Mouse (Mus musculus) left cerebral cortex, adult 11 months (tissue): Measurements from ENCODE around the gene Prickle3.
A peak's percentile ranks its signal among the peaks of the same experiment; 100 is the strongest.
"Not testable (repeated sequence)": the region's sequence is repeated elsewhere in the genome, so short reads cannot be mapped to it uniquely, and the experiment has no call there.

ENCODE experiments used
- DNase-seq: peaks from one replicate; pipeline ENCODE4 v3.0.0; 2022; ENCODE audit warnings: low spot score

The Prickle3 gene

GRCm38 (mm10) chrX:7672739-7673138 is 15.7 kb downstream of the Prickle3 start:
- DNase-seq: no peak

- no peak for DNase-seq
Observed at GRCm38 (mm10) chrX:7673578-7674281, 16.7 kb downstream of the Prickle3 start.

GRCm38 (mm10) chrX:7674284-7675000 is 17.4 kb downstream of the Prickle3 start:
- no peak for DNase-seq

GRCm38 (mm10) chrX:7675001-7675380 is 17.9 kb downstream of the Prickle3 start:
- DNase-seq: no peak

GRCm38 (mm10) chrX:7678986-7679385 is 21.9 kb downstream of the Prickle3 start:
- no peak for DNase-seq

GRCm38 (mm10) chrX:7679405-7680056 is 22.5 kb downstream of the Prickle3 start:
- DNase-seq: peak; percentile 76

GRCm38 (mm10) chrX:7680057-7680412 is 23.0 kb downstream of the Prickle3 start:
- no peak for DNase-seq

- DNase-seq: no peak
Observed at GRCm38 (mm10) chrX:7680864-7681263, 23.8 kb downstream of the Prickle3 start, which contains the start of gene Magix. Gene Magix, minus strand, starts transcription at chrX:7681251.

GRCm38 (mm10) chrX:7688321-7688720 is 31.3 kb downstream of the Prickle3 start:
- DNase-seq: no peak

- no peak for DNase-seq
Observed at GRCm38 (mm10) chrX:7690486-7690885, 33.4 kb downstream of the Prickle3 start.

- no peak for DNase-seq
Observed at GRCm38 (mm10) chrX:7692862-7693261, 35.8 kb downstream of the Prickle3 start.

- no peak for DNase-seq
Observed at GRCm38 (mm10) chrX:7696520-7696919, 39.5 kb downstream of the Prickle3 start.

GRCm38 (mm10) chrX:7696954-7697381 is 39.9 kb downstream of the Prickle3 start, which contains the start of gene Gpkow:
Gene Gpkow, plus strand, starts transcription at chrX:7697131.
- DNase-seq: peak; percentile 79

GRCm38 (mm10) chrX:7713764-7714134 is 56.7 kb downstream of the Prickle3 start:
- DNase-seq: not testable (repeated sequence)

GRCm38 (mm10) chrX:7714135-7714899 is 57.3 kb downstream of the Prickle3 start, which contains the start of gene Wdr45:
Gene Wdr45, plus strand, starts transcription at chrX:7714333.
- DNase-seq: peak; percentile 92

GRCm38 (mm10) chrX:7716058-7716457 is 59.0 kb downstream of the Prickle3 start:
- DNase-seq: not testable (repeated sequence)
